Mouse (Mus musculus) CH12.LX (cell line): ENCODE data around the gene Bco2. TPM values are rescaled to one million over a fixed set of nuclear protein-coding genes. Genes with fewer than 3 reads are reported as not detected.
A peak's percentile ranks its signal among the peaks of the same experiment; 100 is the strongest.

Experiments
- DNase-seq: peaks from one replicate; pipeline ENCODE4 v3.0.0-alpha.2; 2013; ENCODE audit errors: extremely low read depth
- H3K27ac ChIP-seq: 2 replicates; pipeline ENCODE4 v1.5.1; 2012; ENCODE audit warnings: low read depth, mild to moderate bottlenecking, control low read depth, moderate library complexity; ENCODE audit not compliant: insufficient read depth
- H3K27me3 ChIP-seq: replicated peaks from 2 replicates; pipeline ENCODE3; 2012; ENCODE audit warnings: inconsistent platforms
- H3K36me3 ChIP-seq, 2 experiments: replicated peaks in 1 of 2; 2 replicates each; pipeline versions ENCODE3 to v1.6.1; 2012; ENCODE audit warnings: inconsistent platforms in 1 of 2, low read length in 1 of 2, mild to moderate bottlenecking in 1 of 2, mixed read lengths in 1 of 2, moderate library complexity in 1 of 2; ENCODE audit not compliant: control insufficient read depth in 1 of 2, insufficient read depth in 1 of 2
- H3K4me1 ChIP-seq, 2 experiments: 2 replicates each; pipeline ENCODE4 v1.6.1; 2012; ENCODE audit warnings: inconsistent platforms in 1 of 2, moderate library complexity in 1 of 2; ENCODE audit not compliant: insufficient read depth in 2 of 2, control insufficient read depth in 1 of 2
- H3K4me2 ChIP-seq: 2 replicates; pipeline ENCODE4 v1.6.1; 2012; ENCODE audit warnings: low read depth, mild to moderate bottlenecking, control low read depth; ENCODE audit not compliant: poor library complexity, insufficient read depth, severe bottlenecking
- H3K4me3 ChIP-seq, 3 experiments: fragments of 150-350 bp in 1 of 3; sonication (generic) in 1 of 3; replicated peaks in 1 of 3; 2 replicates each; pipeline versions ENCODE3 to v1.5.1; 2011 to 2012; ENCODE audit warnings: low read depth in 2 of 3, low read length in 2 of 3, mild to moderate bottlenecking in 2 of 3, moderate library complexity in 2 of 3, control low read depth in 1 of 3, improper control_type of control experiment in 1 of 3, inconsistent platforms in 1 of 3, mixed read lengths in 1 of 3; ENCODE audit not compliant: poor library complexity in 1 of 3
- H3K79me2 ChIP-seq: replicated peaks from 2 replicates; pipeline ENCODE4 v1.6.1; 2012; ENCODE audit warnings: mild to moderate bottlenecking, moderate library complexity; ENCODE audit not compliant: control insufficient read depth, poor library complexity, insufficient read depth, severe bottlenecking; ENCODE audit errors: extremely low read depth
- H3K9ac ChIP-seq: 2 replicates; pipeline ENCODE4 v1.6.1; 2012; ENCODE audit warnings: low read depth, mild to moderate bottlenecking, control low read depth, moderate library complexity; ENCODE audit not compliant: insufficient read depth
- H3K9me3 ChIP-seq: replicated peaks from 2 replicates; pipeline ENCODE3; 2012; ENCODE audit warnings: low read length, inconsistent platforms, mixed read lengths
- BHLHE40 ChIP-seq: IDR thresholded peaks from 2 replicates; pipeline ENCODE4 v1.6.1; 2011; ENCODE audit warnings: mild to moderate bottlenecking, low read depth, low read length, improper control_type of control experiment
- CHD1 ChIP-seq: IDR thresholded peaks from 2 replicates; pipeline ENCODE4 v1.6.1; 2012; ENCODE audit warnings: low read depth, low read length, improper control_type of control experiment, inconsistent platforms
- CTCF ChIP-seq, 2 experiments: IDR thresholded peaks in 1 of 2; conservative IDR thresholded peaks in 1 of 2; 2 replicates each; pipeline ENCODE4 v1.5.1; 2011 to 2012; ENCODE audit warnings: low read depth in 2 of 2, low read length in 2 of 2, improper control_type of control experiment in 1 of 2, inconsistent platforms in 1 of 2, mild to moderate bottlenecking in 1 of 2, moderate library complexity in 1 of 2
- EP300 ChIP-seq: IDR thresholded peaks from 2 replicates; pipeline ENCODE4 v1.6.1; 2011; ENCODE audit warnings: low read length, improper control_type of control experiment
- IRF4 ChIP-seq: IDR thresholded peaks from 2 replicates; pipeline ENCODE4 v1.6.1; 2014; ENCODE audit warnings: low read depth, mild to moderate bottlenecking, inconsistent platforms, low read length, improper control_type of control experiment
- NELFE ChIP-seq: IDR thresholded peaks from 2 replicates; pipeline ENCODE4 v1.6.1; 2011; ENCODE audit warnings: low read depth, low read length, improper control_type of control experiment
- PAX5 ChIP-seq: IDR thresholded peaks from 2 replicates; pipeline ENCODE4 v1.6.1; 2012; ENCODE audit warnings: low read length, inconsistent platforms, mixed read lengths
- POLR2A ChIP-seq: IDR thresholded peaks from 2 replicates; pipeline ENCODE4 v1.6.1; 2011; ENCODE audit warnings: low read depth, mild to moderate bottlenecking, improper control_type of control experiment, low read length
- RAD21 ChIP-seq: IDR thresholded peaks from 2 replicates; pipeline ENCODE4 v1.6.1; 2011; ENCODE audit warnings: low read depth, mild to moderate bottlenecking, low read length, improper control_type of control experiment, moderate library complexity
- TBP ChIP-seq: conservative IDR thresholded peaks from 2 replicates; pipeline ENCODE4 v1.6.1; 2011; ENCODE audit warnings: low read depth, low read length, improper control_type of control experiment
- ZMIZ1 ChIP-seq: IDR thresholded peaks from 2 replicates; pipeline ENCODE4 v1.6.1; 2012; ENCODE audit warnings: low read depth, mild to moderate bottlenecking, inconsistent platforms, low read length, improper control_type of control experiment
- dilution Hi-C: fragments of 300-500 bp; cut with MboI; formaldehyde crosslinking; loops from 2 replicates; pipeline ENCODE4 v1.14.3; 2020; ENCODE audit warnings: low sequenced_read_pairs; ENCODE audit not compliant: extremely low pct_unique_long_range_greater_than_20kb, extremely low pct_ligation_motif_present
- in situ Hi-C: fragments of 300-500 bp; cut with MboI; formaldehyde crosslinking; loops from 3 replicates; pipeline ENCODE4 v1.14.3; 2019; ENCODE audit warnings: low sequenced_read_pairs, low pct_ligation_motif_present, low pct_unique_long_range_greater_than_20kb, mixed read lengths
- polyA plus RNA-seq: library from polyadenylated mRNA; unstranded; fragments of >175 nt; gene quantifications from 2 replicates; pipeline ENCODE4 v1.2.1, GENCODE M21; 2012; ENCODE audit warnings: low read depth; ENCODE audit not compliant: insufficient read length
- total RNA-seq, 2 experiments: library from RNA; depleted of rRNA; stranded (reverse); fragments of 300-350 nt in 1 of 2; fragments of >200 nt in 1 of 2; gene quantifications; 2 replicates each; pipeline ENCODE4 v1.2.3; 2012 to 2014

Gene Bco2
- total and polyA plus RNA-seq, 3 experiments = 0.68 to 1.2 (median 0.93) TPM

DNA sequence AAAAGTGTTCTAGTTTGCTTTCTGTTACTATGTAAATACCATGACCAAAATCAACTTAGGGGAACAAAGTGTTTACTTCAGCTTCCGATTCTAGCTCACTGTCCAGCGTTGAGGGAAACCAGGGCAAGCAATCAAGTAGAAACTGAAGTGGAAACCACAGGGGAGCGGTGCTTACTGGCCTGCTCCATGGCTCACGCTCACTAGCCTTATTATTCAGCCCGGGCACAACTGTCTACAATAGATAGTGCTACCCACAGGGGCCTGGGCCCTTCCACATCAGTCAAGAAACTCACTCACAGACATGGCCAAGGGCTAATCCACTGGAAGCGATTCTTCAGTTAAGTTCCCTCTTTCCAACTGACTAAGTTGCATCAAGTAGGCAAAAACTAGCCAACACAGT is 46.6 kb upstream of the Bco2 start:
- Histone ChIP-seq H3K9ac (peak overlapping the region; percentile 21; the same call in 1 of the 2 replicates), H3K9me3 (no peaks in the 10 kb centered on the region), H3K4me2 (peak overlapping the region; percentile 52), H3K27ac (no peak overlapping the region), H3K79me2 (peaks cover 45% of the 10 kb centered on the region), H3K4me3 (peak overlapping the region in 2 of 3 experiments; percentile 1 to 80), H3K27me3 (no peaks in the 10 kb centered on the region), H3K36me3 (peaks cover 32 to 58% of the 10 kb centered on the region in 2 experiments), H3K4me1 (peaks cover 5 to 34% of the 10 kb centered on the region in 2 experiments; a peak in 3 of 4 replicates)
- TF ChIP-seq EP300 = no peak
- in situ Hi-C loops (loop anchor here (10.0 kb wide), 1 partner anchor 147 kb away; no protein-coding TSS in a partner anchor), dilution Hi-C loops (no loop called here)
- DNase-seq = no peak

- Histone ChIP-seq H3K27ac (no peak overlapping the region), H3K9ac (no peak overlapping the region), H3K9me3 (no peaks in the 10 kb centered on the region), H3K27me3 (no peaks in the 10 kb centered on the region), H3K4me3 (no peak overlapping the region), H3K4me2 (no peak overlapping the region), H3K36me3 (peaks cover 41 to 68% of the 10 kb centered on the region in 2 experiments), H3K79me2 (peaks cover 18% of the 10 kb centered on the region), H3K4me1 (peaks cover 2 to 16% of the 10 kb centered on the region in 2 experiments; a peak in 2 of 4 replicates)
- in situ Hi-C loops = no loop called here
- no peak for TF ChIP-seq NELFE
- no peak for TF ChIP-seq POLR2A
- no peak for TF ChIP-seq IRF4
- no peak for TF ChIP-seq TBP
- TF ChIP-seq CHD1 = no peak
- no peak for TF ChIP-seq EP300
- TF ChIP-seq PAX5 = no peak
- no peak for TF ChIP-seq RAD21
- no peak for DNase-seq
- dilution Hi-C loops = no loop called here
Observed at GRCm38 (mm10) chr9:50596973-50597372, 42.0 kb upstream of the Bco2 start.

DNA sequence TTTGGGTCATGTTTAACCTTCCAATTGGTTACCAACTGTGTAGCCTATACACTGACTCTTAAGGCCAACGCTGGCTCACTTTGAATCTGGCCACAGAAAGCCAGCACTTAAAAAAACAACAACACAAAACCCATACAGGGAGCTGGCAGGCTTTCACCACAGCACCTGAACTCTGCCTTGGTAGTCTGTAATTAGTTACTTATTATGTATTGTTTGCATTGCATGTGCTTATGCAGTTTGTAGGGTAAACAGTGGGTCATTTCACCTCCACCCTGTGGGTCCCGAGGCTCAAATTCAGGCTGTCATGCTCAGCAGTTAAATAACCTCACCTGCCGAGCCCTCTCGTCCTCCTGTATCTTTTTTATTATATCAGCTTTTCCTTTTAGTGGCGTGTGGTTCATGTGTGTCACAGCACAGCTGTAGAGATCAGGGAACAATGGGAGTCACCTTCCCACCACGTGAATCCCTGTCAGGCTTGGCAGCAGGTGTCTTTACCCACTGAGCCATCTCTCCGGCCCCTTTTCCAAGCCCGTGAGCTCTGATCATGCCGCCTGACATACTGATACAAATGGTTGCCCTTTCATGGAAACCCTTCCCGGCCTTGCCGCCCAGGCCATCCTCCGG is 39.9 kb upstream of the Bco2 start:
- Histone ChIP-seq H3K9ac (no peak overlapping the region), H3K9me3 (no peaks in the 10 kb centered on the region), H3K36me3 (peaks cover 36 to 55% of the 10 kb centered on the region in 2 experiments), H3K79me2 (no peaks in the 10 kb centered on the region; the same call in 1 of the 2 replicates), H3K27ac (no peak overlapping the region), H3K4me1 (peaks cover 5 to 14% of the 10 kb centered on the region in 2 experiments), H3K4me2 (no peak overlapping the region), H3K27me3 (no peaks in the 10 kb centered on the region), H3K4me3 (no peak overlapping the region)
- no peak for DNase-seq
- dilution Hi-C loops = no loop called here
- in situ Hi-C loops = no loop called here
- no peak for TF ChIP-seq BHLHE40
- no peak for TF ChIP-seq CTCF (conservative IDR thresholded peaks at IDR 0.05 in 1 of 2, IDR thresholded peaks at IDR 0.05 in 1 of 2; ENCODE audit: low read depth in 2 of 2, low read length in 2 of 2)
- TF ChIP-seq RAD21 = no peak
- TF ChIP-seq ZMIZ1 = no peak
